Mouse (Mus musculus) liver, postnatal 0 days (tissue): ENCODE data around the gene Grin3a. TPM values are rescaled to one million over a fixed set of nuclear protein-coding genes. Genes with fewer than 3 reads are reported as not detected.

Experiments
- ATAC-seq: fragments of 200-750 bp; cut with Nextera tagmentation; 2 replicates; pipeline ENCODE4 v1.8.0; 2017; ENCODE audit warnings: mild to moderate bottlenecking, moderate library complexity
- DNase-seq: peaks from one replicate; pipeline ENCODE4 v3.0.0-alpha.2; 2016
- H3K27ac ChIP-seq: fragments of 300-500 bp; sonication (generic); 2 replicates; pipeline ENCODE4 v1.5.1; 2014; ENCODE audit warnings: antibody characterized with exemption, moderate library complexity, mild to moderate bottlenecking, low read depth
- H3K27me3 ChIP-seq: fragments of 300-500 bp; sonication (generic); 2 replicates; pipeline ENCODE4 v1.6.1; 2014; ENCODE audit warnings: low read length, control low read depth, mixed read lengths; ENCODE audit not compliant: insufficient read depth
- H3K36me3 ChIP-seq: fragments of 300-500 bp; sonication (generic); replicated peaks from 2 replicates; pipeline ENCODE4 v1.6.1; 2014; ENCODE audit warnings: mild to moderate bottlenecking, control low read depth, low read length, moderate library complexity, mixed read lengths; ENCODE audit not compliant: insufficient read depth
- H3K4me1 ChIP-seq: fragments of 300-500 bp; sonication (generic); 2 replicates; pipeline ENCODE4 v1.6.1; 2014; ENCODE audit warnings: antibody characterized with exemption, mild to moderate bottlenecking, control low read depth; ENCODE audit not compliant: insufficient read depth
- H3K4me2 ChIP-seq: fragments of 300-500 bp; sonication (generic); 2 replicates; pipeline ENCODE4 v1.6.1; 2014; ENCODE audit warnings: low read depth, mild to moderate bottlenecking, low read length, moderate library complexity, mixed read lengths
- H3K4me3 ChIP-seq: fragments of 300-500 bp; sonication (generic); 2 replicates; pipeline ENCODE4 v1.5.1; 2014; ENCODE audit warnings: low read depth, low read length
- H3K9ac ChIP-seq: fragments of 300-500 bp; sonication (generic); replicated peaks from 2 replicates; pipeline ENCODE4 v1.6.1; 2014; ENCODE audit warnings: mild to moderate bottlenecking, moderate library complexity
- H3K9me3 ChIP-seq: fragments of 300-500 bp; sonication (generic); 2 replicates; pipeline ENCODE4 v1.6.1; 2016; ENCODE audit warnings: mild to moderate bottlenecking, control low read depth, low read length, mixed read lengths
- CTCF ChIP-seq: sonication (generic); IDR thresholded peaks from 2 replicates; pipeline ENCODE4 v1.5.1; 2016; ENCODE audit warnings: antibody characterized with exemption, low read depth
- EP300 ChIP-seq: IDR thresholded peaks from 2 replicates; pipeline ENCODE4 v1.6.1; 2016; ENCODE audit warnings: antibody characterized with exemption, low read depth, mild to moderate bottlenecking
- WGBS: fragments of 180-500 bp; shearing (Covaris S2); extraction: QIAGEN DNeasy Blood & Tissue Kit; methylation state at CpG from one replicate; pipeline ENCODE4 v1.1.7; 2014; ENCODE audit not compliant: insufficient replicate concordance; 5-methylcytosine and 5-hydroxymethylcytosine counted together
- polyA plus RNA-seq: library from polyadenylated mRNA; unstranded; fragments of >200 nt; fragmentation: Nextera tagmentation; extraction: Ambion mirVana; gene quantifications from 2 replicates; pipeline ENCODE4 v1.2.1, GENCODE M21; 2015

The Grin3a gene
- polyA plus RNA-seq, 1 experiment from 2014 or later: not detected

GRCm38 (mm10) chr4:49843787-49844186, 1.8 kb downstream of the Grin3a start:
- Histone ChIP-seq H3K9me3 (no peaks in the 10 kb centered on the region), H3K36me3 (no peaks in the 10 kb centered on the region), H3K4me3 (no peak overlapping the region), H3K9ac (no peak overlapping the region), H3K27me3 (peaks cover 39% of the 10 kb centered on the region), H3K4me2 (no peak overlapping the region), H3K4me1 (no peaks in the 10 kb centered on the region), H3K27ac (no peak overlapping the region)
- ATAC-seq (no peak), DNase-seq (no peak)
- 23% methylated on average over 6 of the region's 6 CpGs for WGBS
- no peak for TF ChIP-seq EP300
- TF ChIP-seq CTCF: no peak

- no peaks in the 10 kb centered on the region for H3K27me3 ChIP-seq
- no peak for ATAC-seq
- TF ChIP-seq CTCF (no peak), EP300 (no peak)
- H3K9me3 ChIP-seq: no peaks in the 10 kb centered on the region
- DNase-seq: no peak
- H3K36me3 ChIP-seq: no peaks in the 10 kb centered on the region
- no peak overlapping the region for H3K9ac ChIP-seq
- H3K4me3 ChIP-seq: no peak overlapping the region
- no peaks in the 10 kb centered on the region for H3K4me1 ChIP-seq
- H3K4me2 ChIP-seq: no peak overlapping the region
- no peak overlapping the region for H3K27ac ChIP-seq
Measured at GRCm38 (mm10) chr4:49832035-49832434, 13.5 kb downstream of the Grin3a start.

DNA sequence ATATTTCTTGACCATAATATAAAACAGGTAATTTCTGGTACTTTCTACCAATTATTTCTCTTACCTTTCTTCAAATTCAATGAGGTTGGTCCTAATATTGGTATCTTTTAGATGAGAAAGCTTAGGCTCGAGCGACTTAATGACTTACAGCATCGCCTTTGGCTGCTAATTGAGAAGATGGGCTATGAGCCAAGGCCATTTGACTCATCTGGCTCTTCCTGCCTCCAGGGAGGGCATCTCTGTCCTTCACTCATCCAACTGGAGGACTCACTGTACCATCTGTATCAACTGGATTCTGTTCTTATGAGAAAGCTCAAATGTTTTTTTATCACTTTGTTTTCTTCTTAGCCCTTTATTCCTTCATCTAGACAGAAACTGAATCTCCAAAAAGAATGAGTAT, 31.7 kb downstream of the Grin3a start:
- no peak for TF ChIP-seq EP300
- TF ChIP-seq CTCF: no peak
- WGBS: 72% methylated on average over 3 of the region's 3 CpGs
- H3K9ac ChIP-seq: no peak overlapping the region
- DNase-seq (no peak), ATAC-seq (no peak)
- H3K9me3 ChIP-seq: no peaks in the 10 kb centered on the region
- no peak overlapping the region for H3K4me2 ChIP-seq
- no peaks in the 10 kb centered on the region for H3K4me1 ChIP-seq
- H3K27me3 ChIP-seq: no peaks in the 10 kb centered on the region
- H3K27ac ChIP-seq: no peak overlapping the region
- H3K4me3 ChIP-seq: no peak overlapping the region
- no peaks in the 10 kb centered on the region for H3K36me3 ChIP-seq

DNA sequence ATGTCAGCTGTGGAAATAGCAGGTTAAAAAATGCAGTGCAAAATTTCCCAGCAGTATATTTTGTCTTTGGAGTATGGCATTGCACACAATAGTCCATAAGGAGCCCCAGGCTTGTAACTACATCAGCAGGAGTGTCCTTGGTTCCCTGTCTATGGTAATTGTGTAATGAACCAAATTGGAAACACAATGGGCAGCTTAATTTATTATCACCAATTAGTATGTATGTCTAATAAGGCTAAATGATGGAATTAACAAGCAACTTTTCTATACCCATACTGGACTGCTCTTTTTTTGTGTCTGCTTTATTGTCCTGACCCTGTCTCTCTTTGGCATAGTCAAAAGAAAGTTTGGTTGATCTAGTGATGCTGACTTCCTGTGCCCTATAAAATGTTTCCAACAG, 38.8 kb downstream of the Grin3a start:
- Histone ChIP-seq H3K4me3 (no peak overlapping the region), H3K4me2 (no peak overlapping the region), H3K27me3 (no peaks in the 10 kb centered on the region), H3K36me3 (no peaks in the 10 kb centered on the region), H3K27ac (no peak overlapping the region), H3K9ac (no peak overlapping the region), H3K9me3 (no peaks in the 10 kb centered on the region), H3K4me1 (no peaks in the 10 kb centered on the region)
- DNase-seq (no peak), ATAC-seq (no peak)
- TF ChIP-seq EP300 (no peak), CTCF (no peak)

DNA sequence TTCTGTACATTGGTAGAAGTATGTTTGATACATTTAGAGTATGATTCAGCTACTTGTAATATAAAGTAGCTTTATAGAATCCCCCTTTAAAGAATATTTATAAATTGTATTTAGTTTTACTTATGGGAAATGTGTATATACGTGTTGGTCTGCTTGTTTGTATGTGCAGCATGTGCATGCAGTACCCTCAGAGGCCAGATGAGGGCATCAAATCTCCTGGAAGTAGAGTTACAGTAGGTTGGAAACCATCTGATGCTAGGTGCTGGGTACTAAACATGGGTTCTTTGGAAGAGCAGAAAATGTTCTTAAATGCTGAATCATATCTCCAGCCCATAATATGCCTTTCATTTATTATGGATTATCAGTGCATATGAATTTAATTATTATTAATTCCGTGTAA, 46.2 kb downstream of the Grin3a start:
- Histone ChIP-seq H3K36me3 (no peaks in the 10 kb centered on the region), H3K9me3 (no peaks in the 10 kb centered on the region), H3K4me2 (no peak overlapping the region), H3K27me3 (no peaks in the 10 kb centered on the region), H3K27ac (no peak overlapping the region), H3K9ac (no peak overlapping the region), H3K4me3 (no peak overlapping the region), H3K4me1 (no peaks in the 10 kb centered on the region)
- no peak for ATAC-seq
- WGBS: 82% methylated on average over 2 of the region's 2 CpGs
- DNase-seq: no peak
- TF ChIP-seq CTCF (peak; percentile 30), EP300 (no peak)

DNA sequence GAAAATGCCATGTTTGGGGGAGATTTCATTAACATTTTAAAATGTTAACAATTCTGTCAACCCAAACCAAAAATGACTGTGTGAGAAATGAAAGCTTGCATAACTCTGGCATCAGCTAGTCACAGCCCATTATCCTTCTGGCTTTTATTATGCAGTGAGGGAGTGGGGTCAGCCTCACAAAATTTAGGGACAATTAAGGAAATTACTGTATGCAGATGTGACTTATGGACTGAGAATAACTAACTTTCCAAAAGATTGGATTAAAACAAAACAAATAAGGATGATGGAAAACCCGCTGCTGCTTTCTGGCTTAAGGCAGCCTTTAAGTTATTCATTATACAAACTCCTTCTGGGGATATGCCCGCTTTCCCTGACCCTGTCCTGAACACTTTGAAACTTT, 56.6 kb downstream of the Grin3a start:
- 66% methylated on average over 2 of the region's 2 CpGs for WGBS

DNA sequence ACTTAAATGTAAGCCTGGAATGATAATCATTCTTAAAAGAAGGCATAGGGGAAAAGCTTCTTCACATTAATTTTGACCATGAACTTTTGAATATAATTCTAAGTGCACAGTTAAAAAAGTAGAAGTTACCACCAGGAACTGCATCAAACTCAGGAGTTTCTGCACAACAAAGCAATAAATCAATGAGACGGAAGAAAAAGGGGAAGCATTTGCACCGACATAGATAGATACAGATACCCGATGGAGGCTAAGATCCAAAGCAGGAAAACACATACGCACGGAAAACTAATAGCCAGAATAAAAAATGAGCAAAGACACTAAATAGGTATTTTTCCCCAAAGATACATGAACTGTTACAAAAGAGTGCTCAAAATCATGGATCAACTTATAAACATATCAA, 102.7 kb downstream of the Grin3a start:
- TF ChIP-seq EP300 (no peak), CTCF (no peak)
- Histone ChIP-seq H3K4me2 (no peak overlapping the region), H3K27me3 (no peaks in the 10 kb centered on the region), H3K4me1 (no peaks in the 10 kb centered on the region), H3K9ac (no peak overlapping the region), H3K4me3 (no peak overlapping the region), H3K36me3 (no peaks in the 10 kb centered on the region), H3K9me3 (no peaks in the 10 kb centered on the region), H3K27ac (no peak overlapping the region)
- 35% methylated on average over 5 of the region's 5 CpGs for WGBS
- ATAC-seq (no peak), DNase-seq (no peak)

More for the DNA sequence above, 56.6 kb downstream of the Grin3a start:
- ATAC-seq (no peak), DNase-seq (no peak)
- Histone ChIP-seq H3K4me1 (no peaks in the 10 kb centered on the region), H3K9me3 (no peaks in the 10 kb centered on the region), H3K27me3 (no peaks in the 10 kb centered on the region), H3K4me2 (no peak overlapping the region), H3K36me3 (no peaks in the 10 kb centered on the region), H3K4me3 (no peak overlapping the region), H3K27ac (no peak overlapping the region), H3K9ac (no peak overlapping the region)
- TF ChIP-seq EP300 (no peak), CTCF (no peak)
